Mouse (Mus musculus) testis, adult 2 months (tissue): Measurements from ENCODE around the gene Cstb. TPM values are rescaled to one million over a fixed set of nuclear protein-coding genes. Genes with fewer than 3 reads are reported as not detected.
"Not testable (repeated sequence)": the region's sequence is repeated elsewhere in the genome, so short reads cannot be mapped to it uniquely, and the experiment has no call there.

Source experiments
- H3K27ac ChIP-seq: fragments of 200-500 bp; 2 replicates; pipeline ENCODE4 v1.5.1; 2012; ENCODE audit warnings: low read depth, low read length; ENCODE audit not compliant: control insufficient read depth, insufficient read depth
- H3K27me3 ChIP-seq: fragments of 200-500 bp; 2 replicates; pipeline ENCODE4 v1.6.1; 2012; ENCODE audit warnings: mild to moderate bottlenecking, low read length, moderate library complexity; ENCODE audit not compliant: control insufficient read depth, insufficient read depth
- H3K36me3 ChIP-seq: fragments of 200-500 bp; 2 replicates; pipeline ENCODE4 v1.6.1; 2012; ENCODE audit warnings: mild to moderate bottlenecking, low read length; ENCODE audit not compliant: control insufficient read depth, insufficient read depth
- H3K4me1 ChIP-seq: fragments of 200-500 bp; 2 replicates; pipeline ENCODE4 v1.6.1; 2012; ENCODE audit warnings: low read length; ENCODE audit not compliant: control insufficient read depth, insufficient read depth
- H3K4me3 ChIP-seq: fragments of 200-500 bp; 2 replicates; pipeline ENCODE4 v1.5.1; 2012; ENCODE audit warnings: low read depth, mild to moderate bottlenecking, low read length, moderate library complexity, mixed read lengths; ENCODE audit not compliant: control insufficient read depth
- CTCF ChIP-seq: fragments of 200-500 bp; IDR thresholded peaks from 2 replicates; pipeline ENCODE4 v1.5.1; 2012; ENCODE audit warnings: low read depth, mild to moderate bottlenecking, inconsistent platforms, low read length, moderate library complexity; ENCODE audit not compliant: control insufficient read depth, insufficient read depth, insufficient replicate concordance
- POLR2A ChIP-seq: fragments of 200-500 bp; IDR thresholded peaks from 2 replicates; pipeline ENCODE4 v1.6.1; 2012; ENCODE audit warnings: low read depth, mild to moderate bottlenecking, inconsistent platforms, low read length, moderate library complexity; ENCODE audit not compliant: control insufficient read depth
- polyA plus RNA-seq: library from polyadenylated mRNA; depleted of rRNA; stranded (reverse); fragments of >200 nt; gene quantifications from 2 replicates; pipeline ENCODE4 v1.2.3, GENCODE M21; 2012

Gene Cstb
- polyA plus RNA-seq, 1 experiment: 20.3 TPM

DNA sequence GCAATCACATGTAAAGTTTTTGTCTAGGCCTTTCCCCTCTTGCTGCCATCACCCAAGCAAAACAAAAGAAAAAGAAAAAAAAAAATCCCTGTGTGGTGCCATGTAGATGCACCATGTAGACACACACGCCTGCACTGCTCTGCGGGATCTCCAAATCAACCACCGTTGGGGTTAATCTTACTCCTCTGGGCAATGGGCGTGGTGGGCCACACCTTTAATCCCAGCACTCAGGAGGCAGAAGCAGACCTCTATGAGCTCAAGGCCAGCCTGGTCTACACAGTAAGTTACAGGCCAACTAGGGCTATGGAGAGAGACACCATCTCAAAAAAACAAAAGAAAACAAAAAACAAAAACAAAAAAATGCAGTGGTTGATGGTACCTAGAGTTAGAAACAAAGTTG lies 18.3 kb upstream of the Cstb start:
- TF ChIP-seq CTCF: no peak
- no peak for TF ChIP-seq POLR2A
- peaks cover 1% of the 10 kb centered on the region for H3K36me3 ChIP-seq
- no peak overlapping the region for H3K4me3 ChIP-seq
- no peaks in the 10 kb centered on the region for H3K27me3 ChIP-seq
- H3K27ac ChIP-seq: no peak overlapping the region
- peaks cover 10% of the 10 kb centered on the region for H3K4me1 ChIP-seq

DNA sequence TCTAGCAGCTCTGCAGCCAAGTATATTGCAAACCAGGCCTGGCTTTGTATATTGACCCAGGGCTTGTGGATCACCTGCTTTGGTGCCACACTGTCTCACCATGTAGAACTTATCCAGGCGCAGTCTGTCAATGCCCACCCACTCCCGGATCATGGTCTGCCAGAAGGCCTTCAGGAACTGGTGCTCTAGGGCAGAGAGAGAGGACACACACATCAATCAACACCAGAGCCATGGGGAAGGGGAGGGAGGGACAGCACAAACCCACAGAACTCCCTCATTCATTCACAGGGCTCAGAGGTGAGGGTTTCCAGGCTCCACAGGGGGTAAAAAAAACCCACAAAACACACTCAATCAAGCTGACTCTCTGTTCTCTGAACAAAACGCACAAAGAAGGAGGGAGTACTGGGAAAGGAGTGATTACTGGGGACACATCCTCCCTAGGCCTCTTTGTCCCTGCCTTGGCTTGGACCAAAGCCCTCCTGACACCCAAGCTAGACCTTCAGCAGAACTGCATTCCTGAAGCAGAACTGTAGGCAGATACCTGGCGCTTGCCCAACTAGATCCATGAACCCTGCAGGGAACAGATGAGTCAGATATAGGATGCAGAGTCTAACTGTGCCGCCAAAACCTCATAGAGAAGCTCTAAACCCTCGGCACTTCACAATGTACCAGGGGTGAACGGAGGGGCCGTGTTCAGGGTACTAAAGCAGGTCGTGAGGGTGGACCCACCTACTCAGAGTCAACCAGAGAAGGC lies 16.3 kb upstream of the Cstb start:
- no peaks in the 10 kb centered on the region for H3K27me3 ChIP-seq
- H3K36me3 ChIP-seq: peaks cover 1% of the 10 kb centered on the region
- no peak for TF ChIP-seq POLR2A
- no peak for TF ChIP-seq CTCF
- H3K4me3 ChIP-seq: no peak overlapping the region
- H3K27ac ChIP-seq: peak overlapping the region; percentile 60; the same call in 1 of the 2 replicates
- peaks cover 14% of the 10 kb centered on the region for H3K4me1 ChIP-seq

DNA sequence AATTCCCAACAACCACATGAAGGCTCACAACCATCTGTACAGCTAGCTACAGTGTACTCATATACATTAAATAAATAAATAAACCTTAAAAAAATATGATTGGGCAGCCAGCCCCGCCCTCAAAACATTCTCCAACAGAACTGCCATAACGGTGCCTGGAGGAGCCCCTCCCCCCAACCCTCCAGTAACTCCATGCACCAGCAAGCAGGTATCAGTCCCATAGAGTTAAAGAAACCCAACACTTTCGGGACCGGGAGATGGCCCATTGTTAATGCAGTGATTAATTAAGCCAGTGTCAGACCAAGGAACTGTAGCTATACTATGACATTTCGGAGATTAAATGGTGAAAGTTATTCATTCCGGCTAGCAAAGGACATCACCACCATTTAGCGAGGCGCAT lies 13.6 kb upstream of the Cstb start:
- Histone ChIP-seq H3K36me3 (peaks cover 1% of the 10 kb centered on the region), H3K27me3 (no peaks in the 10 kb centered on the region), H3K4me3 (peak overlapping the region; percentile 95), H3K27ac (peak overlapping the region; percentile 81), H3K4me1 (peaks cover 14% of the 10 kb centered on the region)
- TF ChIP-seq POLR2A (no peak), CTCF (no peak)

- Histone ChIP-seq H3K27ac (peak within 1 kb of the TSS; percentile 81), H3K4me1 (peaks cover 14% of the 10 kb centered on the region), H3K4me3 (peak within 1 kb of the TSS; percentile 95), H3K36me3 (peaks cover 1% of the 10 kb centered on the region), H3K27me3 (no peaks in the 10 kb centered on the region)
- TF ChIP-seq CTCF (peak; percentile 100), POLR2A (peak; percentile 96)
Observed at GRCm38 (mm10) chr10:78412319-78413151, 12.9 kb upstream of the Cstb start, which contains the start of gene Rrp1. TSS of gene Rrp1 (minus strand) at chr10:78413043.

DNA sequence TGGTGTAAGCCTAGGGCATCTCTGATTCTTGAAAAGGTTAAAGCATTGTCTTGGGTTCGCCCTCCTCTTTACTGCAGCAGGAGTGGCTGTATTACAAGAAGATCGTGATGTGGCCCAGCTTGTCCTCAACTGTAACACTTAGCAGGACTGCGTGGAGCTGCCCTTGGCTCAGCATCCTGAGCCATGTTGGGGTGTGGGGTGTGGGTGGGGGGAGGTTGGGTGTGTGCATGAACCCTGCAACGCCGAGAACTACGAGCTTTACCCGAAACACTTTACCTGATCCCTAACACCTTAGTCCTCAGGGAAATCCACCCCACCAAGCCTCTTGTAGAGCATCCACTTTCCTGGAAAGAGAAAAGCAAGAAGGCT lies 12.3 kb upstream of the Cstb start:
- TF ChIP-seq POLR2A (no peak), CTCF (no peak)
- no peak overlapping the region for H3K27ac ChIP-seq
- no peaks in the 10 kb centered on the region for H3K27me3 ChIP-seq
- peak overlapping the region; percentile 95 for H3K4me3 ChIP-seq
- H3K36me3 ChIP-seq: peaks cover 1% of the 10 kb centered on the region
- H3K4me1 ChIP-seq: peaks cover 14% of the 10 kb centered on the region

- not testable (repeated sequence) for H3K36me3 ChIP-seq, H3K27ac ChIP-seq, H3K27me3 ChIP-seq, H3K4me3 ChIP-seq
- H3K4me1 ChIP-seq: peaks cover 12% of the 10 kb centered on the region
Observed at GRCm38 (mm10) chr10:78414936-78415335, 10.5 kb upstream of the Cstb start.

- no peak overlapping the region for H3K4me3 ChIP-seq
- TF ChIP-seq CTCF (no peak), POLR2A (no peak)
- no peaks in the 10 kb centered on the region for H3K27me3 ChIP-seq
Observed at GRCm38 (mm10) chr10:78417888-78418287, 7.6 kb upstream of the Cstb start.

More at GRCm38 (mm10) chr10:78417888-78418287, 7.6 kb upstream of the Cstb start:
- no peak overlapping the region for H3K27ac ChIP-seq
- peaks cover 4% of the 10 kb centered on the region for H3K4me1 ChIP-seq
- H3K36me3 ChIP-seq: no peaks in the 10 kb centered on the region
